Mouse (Mus musculus) embryonic fibroblast, embryonic 13.5 days (primary cell): ENCODE results near the gene Pex10.

Source experiments
- CTCF ChIP-seq: IDR thresholded peaks from 2 replicates; pipeline ENCODE4 v1.5.1; 2011; ENCODE audit warnings: mild to moderate bottlenecking, control low read depth, low read length, moderate library complexity, borderline replicate concordance; ENCODE audit not compliant: insufficient read depth
- POLR2A ChIP-seq: IDR thresholded peaks from 2 replicates; pipeline ENCODE4 v1.6.1; 2011; ENCODE audit warnings: low read depth, mild to moderate bottlenecking, control low read depth, low read length, moderate library complexity

- TF ChIP-seq POLR2A: no peak
- TF ChIP-seq CTCF: no peak
Observed at GRCm38 (mm10) chr4:155070199-155070598, 3.4 kb downstream of the Pex10 start.
